Mouse (Mus musculus) midbrain, embryonic 12.5 days (tissue): ENCODE data around the gene Ccdc188. TPM values are rescaled to one million over a fixed set of nuclear protein-coding genes. Genes with fewer than 3 reads are reported as not detected.
"Not testable (repeated sequence)": the region's sequence is repeated elsewhere in the genome, so short reads cannot be mapped to it uniquely, and the experiment has no call there.

Experiments used
- ATAC-seq: fragments of 200-750 bp; cut with Nextera tagmentation; 2 replicates; pipeline ENCODE4 v1.8.0; 2017; ENCODE audit warnings: low read depth, moderate TSS enrichment, moderate library complexity; ENCODE audit not compliant: low FRiP score
- H3K27ac ChIP-seq: fragments of 300-500 bp; sonication (generic); replicated peaks from 2 replicates; pipeline ENCODE4 v1.5.1; 2016; ENCODE audit warnings: mild to moderate bottlenecking
- H3K27me3 ChIP-seq: fragments of 300-500 bp; sonication (generic); 2 replicates; pipeline ENCODE4 v1.6.1; 2016; ENCODE audit warnings: mild to moderate bottlenecking
- H3K36me3 ChIP-seq: fragments of 300-500 bp; sonication (generic); 2 replicates; pipeline ENCODE4 v1.6.1; 2016
- H3K4me1 ChIP-seq: fragments of 300-500 bp; sonication (generic); 2 replicates; pipeline ENCODE4 v1.6.1; 2016
- H3K4me2 ChIP-seq: fragments of 300-500 bp; sonication (generic); replicated peaks from 2 replicates; pipeline ENCODE4 v1.6.1; 2016; ENCODE audit warnings: mild to moderate bottlenecking, moderate library complexity
- H3K4me3 ChIP-seq: fragments of 300-500 bp; sonication (generic); 2 replicates; pipeline ENCODE4 v1.5.1; 2016; ENCODE audit warnings: mild to moderate bottlenecking
- H3K9ac ChIP-seq: fragments of 300-500 bp; sonication (generic); replicated peaks from 2 replicates; pipeline ENCODE4 v1.6.1; 2016; ENCODE audit warnings: mild to moderate bottlenecking, moderate library complexity
- H3K9me3 ChIP-seq: fragments of 300-500 bp; sonication (generic); 2 replicates; pipeline ENCODE4 v1.6.1; 2016; ENCODE audit warnings: mild to moderate bottlenecking
- WGBS: fragments of 180-500 bp; shearing (Covaris S2); methylation state at CpG from one replicate; pipeline ENCODE4 v1.1.7; 2016; 5-methylcytosine and 5-hydroxymethylcytosine counted together
- polyA plus RNA-seq: library from polyadenylated mRNA; unstranded; fragments of >200 nt; fragmentation: Nextera tagmentation; extraction: Ambion mirVana; gene quantifications from 2 replicates; pipeline ENCODE4 v1.2.1, GENCODE M21; 2016

Gene Ccdc188
- polyA plus RNA-seq, 1 experiment from 2014 or later: not detected

- H3K27ac ChIP-seq: no peak overlapping the region
- no peak overlapping the region for H3K9ac ChIP-seq
- no peak overlapping the region for H3K4me2 ChIP-seq
- H3K9me3 ChIP-seq: no peaks in the 10 kb centered on the region
- H3K4me3 ChIP-seq: no peak overlapping the region
- no peaks in the 10 kb centered on the region for H3K4me1 ChIP-seq
- no peaks in the 10 kb centered on the region for H3K36me3 ChIP-seq
- ATAC-seq: no peak
- 0 out of 2 replicates have a peak, but pooled peaks cover 4% of the 10 kb centered on the region for H3K27me3 ChIP-seq
- WGBS: 90% methylated on average over 8 of the region's 8 CpGs
These were observed 31.8 kb upstream of the Ccdc188 start for GRCm38 (mm10) chr16:18185715-18186449.

DNA sequence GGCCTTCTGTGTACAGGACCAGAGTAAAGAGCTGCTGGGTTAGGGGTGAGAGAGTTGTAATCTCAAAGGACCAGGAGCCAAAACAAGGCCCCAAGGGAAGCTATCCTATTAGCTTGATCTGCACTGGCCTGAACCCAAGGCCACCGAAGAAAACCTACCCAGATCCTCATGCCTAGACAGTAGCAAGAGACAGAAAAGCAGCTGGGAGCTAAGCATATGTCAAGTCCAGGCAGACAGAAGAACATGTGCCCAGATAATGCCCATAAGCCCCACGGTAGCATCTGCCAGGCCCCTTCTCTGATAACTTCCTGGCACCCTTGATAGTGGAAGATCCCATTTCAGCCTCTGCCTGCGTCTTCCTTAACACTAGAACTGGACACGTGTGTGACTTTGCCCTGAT lies 30.9 kb upstream of the Ccdc188 start:
- 86% methylated on average over 4 of the region's 4 CpGs for WGBS
- H3K36me3 ChIP-seq: no peaks in the 10 kb centered on the region
- no peaks in the 10 kb centered on the region for H3K9me3 ChIP-seq

DNA sequence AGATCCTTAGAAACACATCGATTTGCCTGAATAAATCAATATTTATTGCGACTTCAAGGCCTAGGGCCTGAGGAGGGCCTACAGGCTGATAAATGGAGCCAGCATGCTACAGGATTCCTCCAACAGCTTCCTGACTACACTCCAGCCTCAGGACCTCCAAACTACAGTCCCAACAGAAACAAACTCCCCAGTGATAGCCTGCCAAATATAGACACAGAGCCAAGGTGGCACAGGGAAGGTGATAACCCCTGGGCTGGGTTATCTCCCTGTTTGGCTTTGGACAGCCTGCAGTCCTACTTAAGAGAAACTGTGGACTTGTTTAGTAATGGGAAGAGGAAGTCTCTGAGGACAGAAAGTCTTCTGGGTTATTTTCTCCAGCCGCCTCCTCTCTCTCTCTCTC lies 30.5 kb upstream of the Ccdc188 start:
- no peak for ATAC-seq
- H3K36me3 ChIP-seq: no peaks in the 10 kb centered on the region
- no peak overlapping the region for H3K9ac ChIP-seq
- H3K4me1 ChIP-seq: no peaks in the 10 kb centered on the region
- WGBS: 91% methylated on average over 3 of the region's 3 CpGs
- H3K27me3 ChIP-seq: no peaks in the 10 kb centered on the region
- H3K27ac ChIP-seq: no peak overlapping the region
- H3K4me2 ChIP-seq: no peak overlapping the region
- no peak overlapping the region for H3K4me3 ChIP-seq
- H3K9me3 ChIP-seq: no peaks in the 10 kb centered on the region

More for the DNA sequence above, 30.9 kb upstream of the Ccdc188 start:
- no peak overlapping the region for H3K4me3 ChIP-seq
- no peak overlapping the region for H3K27ac ChIP-seq
- no peak overlapping the region for H3K9ac ChIP-seq
- H3K4me1 ChIP-seq: no peaks in the 10 kb centered on the region
- H3K4me2 ChIP-seq: no peak overlapping the region
- H3K27me3 ChIP-seq: no peaks in the 10 kb centered on the region
- no peak for ATAC-seq

DNA sequence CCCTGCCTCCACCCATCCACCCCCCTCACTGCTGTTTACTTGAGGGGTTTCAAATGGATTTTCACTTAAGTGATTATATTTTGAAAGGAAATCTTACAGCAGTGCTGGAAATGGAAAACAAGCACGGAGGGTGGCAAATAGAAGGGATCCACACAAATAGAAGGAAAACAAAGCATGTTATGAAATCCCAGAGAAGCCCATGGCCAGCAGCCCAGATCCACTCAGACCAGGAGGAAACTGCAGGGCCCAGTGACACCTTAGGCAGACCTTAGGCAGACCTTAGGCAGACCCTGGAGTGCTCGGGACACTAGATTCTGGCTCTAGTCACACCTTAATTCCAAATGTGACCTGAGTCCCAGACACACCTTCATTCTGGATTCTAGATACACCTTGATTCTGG lies 26.7 kb upstream of the Ccdc188 start:
- no peaks in the 10 kb centered on the region for H3K36me3 ChIP-seq
- no peak overlapping the region for H3K4me3 ChIP-seq
- H3K4me1 ChIP-seq: peaks cover 14% of the 10 kb centered on the region
- no peaks in the 10 kb centered on the region; the same call in 1 of the 2 replicates for H3K27me3 ChIP-seq
- no peak overlapping the region for H3K27ac ChIP-seq
- H3K4me2 ChIP-seq: no peak overlapping the region
- no peak overlapping the region for H3K9ac ChIP-seq
- H3K9me3 ChIP-seq: no peaks in the 10 kb centered on the region
- ATAC-seq: no peak
- 84% methylated on average over 2 of the region's 2 CpGs for WGBS

GRCm38 (mm10) chr16:18194208-18194985 lies 23.3 kb upstream of the Ccdc188 start:
- Histone ChIP-seq H3K27ac (peak overlapping the region; percentile 35; the same call in 1 of the 2 replicates), H3K9ac (no peak overlapping the region; the same call in 1 of the 2 replicates), H3K4me1 (peaks cover 28% of the 10 kb centered on the region), H3K4me3 (no peak overlapping the region), H3K36me3 (no peaks in the 10 kb centered on the region), H3K4me2 (no peak overlapping the region), H3K27me3 (peaks cover 7% of the 10 kb centered on the region; the same call in 1 of the 2 replicates), H3K9me3 (no peaks in the 10 kb centered on the region)
- no peak for ATAC-seq
- WGBS: 72% methylated on average over 15 of the region's 15 CpGs

DNA sequence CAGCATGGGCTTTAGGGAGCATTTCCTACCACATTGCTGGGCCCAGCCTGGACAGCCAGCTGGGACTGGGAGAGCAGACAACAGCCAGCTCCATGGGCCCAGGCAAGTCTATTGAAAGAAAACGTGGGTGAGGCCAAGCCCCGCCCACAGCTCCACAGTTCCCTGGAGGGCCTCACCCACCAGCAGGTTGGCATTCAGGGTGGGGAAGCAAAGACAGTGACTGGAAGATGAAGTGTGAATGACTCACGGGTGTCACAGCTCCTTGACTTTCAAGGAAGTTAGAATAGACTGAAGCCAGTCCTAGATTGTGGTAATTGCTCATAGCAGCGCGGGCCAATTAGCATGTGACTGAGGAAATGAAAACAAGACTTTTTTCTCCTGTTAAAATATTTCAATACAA lies 22.6 kb upstream of the Ccdc188 start:
- H3K4me2 ChIP-seq: no peak overlapping the region
- no peak overlapping the region for H3K9ac ChIP-seq
- H3K27me3 ChIP-seq: peaks cover 7% of the 10 kb centered on the region; the same call in 1 of the 2 replicates
- no peaks in the 10 kb centered on the region for H3K36me3 ChIP-seq
- no peaks in the 10 kb centered on the region for H3K9me3 ChIP-seq
- ATAC-seq: no peak
- no peak overlapping the region for H3K4me3 ChIP-seq
- no peak overlapping the region for H3K27ac ChIP-seq
- H3K4me1 ChIP-seq: peaks cover 34% of the 10 kb centered on the region
- WGBS: 60% methylated on average over 5 of the region's 5 CpGs

- not testable (repeated sequence) for H3K36me3 ChIP-seq, ATAC-seq, H3K9ac ChIP-seq, H3K4me2 ChIP-seq, H3K27ac ChIP-seq, H3K27me3 ChIP-seq, H3K9me3 ChIP-seq, H3K4me3 ChIP-seq
- 57% methylated on average over 3 of the region's 3 CpGs for WGBS
- H3K4me1 ChIP-seq: peaks cover 34% of the 10 kb centered on the region
These were observed 22.1 kb upstream of the Ccdc188 start for GRCm38 (mm10) chr16:18195561-18195960.

DNA sequence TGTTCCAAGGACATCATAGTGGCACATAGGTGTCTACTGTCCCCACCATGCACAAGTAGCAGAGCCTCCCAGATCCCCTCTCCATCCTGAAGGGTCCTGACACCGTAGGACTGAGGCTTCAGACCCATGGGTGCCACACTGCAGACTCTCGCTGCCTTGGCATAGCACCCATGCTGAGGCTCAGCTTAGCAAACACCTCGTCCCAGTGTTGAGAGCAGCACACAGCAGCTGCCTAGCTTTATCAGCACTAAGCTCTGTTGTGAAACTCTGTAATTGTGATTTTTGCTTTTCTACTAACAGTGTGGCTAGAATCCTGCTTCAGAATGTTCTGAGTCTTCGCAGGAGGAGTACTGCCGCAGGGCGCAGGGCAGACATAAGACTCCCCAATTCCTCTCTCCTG lies 19.8 kb upstream of the Ccdc188 start:
- Histone ChIP-seq H3K4me3 (no peak overlapping the region), H3K27ac (peak overlapping the region; percentile 60), H3K4me1 (peaks cover 34% of the 10 kb centered on the region), H3K4me2 (no peak overlapping the region), H3K9ac (no peak overlapping the region), H3K36me3 (no peaks in the 10 kb centered on the region), H3K27me3 (peaks cover 15% of the 10 kb centered on the region; the same call in 1 of the 2 replicates), H3K9me3 (no peaks in the 10 kb centered on the region)
- 88% methylated on average over 6 of the region's 6 CpGs for WGBS
- no peak for ATAC-seq

DNA sequence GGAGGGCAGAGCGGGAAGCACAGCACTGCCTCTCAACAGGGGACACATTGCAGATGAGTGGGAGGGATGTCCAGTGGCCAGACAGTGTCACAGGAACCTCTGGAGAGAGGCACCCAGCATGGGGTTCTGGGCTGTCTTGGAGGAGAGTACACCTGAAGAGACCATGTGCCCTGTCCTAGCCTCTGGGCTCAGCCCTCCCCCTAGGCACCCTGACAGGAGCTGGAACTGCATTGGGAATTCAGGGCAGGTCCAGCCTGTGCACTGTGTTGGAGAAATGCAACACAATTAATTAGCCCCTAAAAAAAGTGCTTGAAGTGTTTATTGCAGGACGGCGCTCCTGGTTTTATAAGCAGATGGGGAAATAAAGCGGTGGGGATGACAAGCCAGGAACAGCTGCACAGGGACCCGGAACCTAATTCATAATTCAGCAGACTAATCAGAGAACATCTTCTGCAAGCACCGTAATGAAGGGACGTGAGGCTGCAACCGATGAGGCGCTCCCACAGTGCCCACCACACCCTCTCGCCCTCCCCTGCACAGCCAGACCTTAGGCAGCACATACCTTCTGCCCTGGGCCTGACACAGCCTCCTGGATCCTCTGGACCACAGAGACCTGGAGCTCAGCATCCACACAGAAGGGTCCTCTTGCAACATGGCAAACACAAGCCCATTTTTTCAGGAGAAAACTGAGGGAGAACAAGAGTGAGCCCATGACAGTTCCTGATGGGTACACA lies 19.1 kb upstream of the Ccdc188 start:
- Histone ChIP-seq H3K4me3 (no peak overlapping the region), H3K27ac (peak overlapping the region; percentile 60), H3K4me1 (peaks cover 37% of the 10 kb centered on the region), H3K9me3 (no peaks in the 10 kb centered on the region), H3K4me2 (no peak overlapping the region), H3K36me3 (no peaks in the 10 kb centered on the region), H3K9ac (no peak overlapping the region), H3K27me3 (peaks cover 15% of the 10 kb centered on the region; the same call in 1 of the 2 replicates)
- WGBS: 72% methylated on average over 10 of the region's 10 CpGs
- peak; percentile 70 for ATAC-seq

DNA sequence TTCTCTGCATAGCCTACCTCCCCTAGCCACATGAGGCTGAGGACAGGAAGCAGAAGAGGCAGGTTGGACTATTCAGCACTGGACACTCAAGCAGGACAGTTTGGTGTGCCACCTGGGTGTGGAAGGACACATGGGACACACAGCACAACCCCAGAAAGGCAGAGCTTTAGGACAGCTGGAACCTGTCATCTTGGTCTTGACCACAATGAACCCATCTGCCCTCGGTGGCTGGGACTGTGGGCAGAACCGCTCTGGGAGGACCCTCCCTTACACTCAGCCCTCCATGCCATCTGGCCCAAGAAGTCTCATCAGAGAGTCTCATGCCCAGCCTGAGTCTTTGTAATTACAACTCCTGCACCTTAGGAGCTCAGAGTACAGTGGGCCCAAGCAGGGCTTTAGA lies 17.6 kb upstream of the Ccdc188 start:
- no peak for ATAC-seq
- no peak overlapping the region for H3K4me3 ChIP-seq
- 100% methylated on average over 2 of the region's 2 CpGs for WGBS
- H3K9ac ChIP-seq: no peak overlapping the region
- H3K4me2 ChIP-seq: no peak overlapping the region
- 0 out of 2 replicates have a peak overlapping the region, but pooled peaks have one; percentile 60 for H3K27ac ChIP-seq
- H3K27me3 ChIP-seq: peaks cover 15% of the 10 kb centered on the region; the same call in 1 of the 2 replicates
- peaks cover 30% of the 10 kb centered on the region for H3K4me1 ChIP-seq
- H3K9me3 ChIP-seq: no peaks in the 10 kb centered on the region
- H3K36me3 ChIP-seq: no peaks in the 10 kb centered on the region

- no peak overlapping the region for H3K27ac ChIP-seq
- H3K4me1 ChIP-seq: peaks cover 28% of the 10 kb centered on the region
- no peaks in the 10 kb centered on the region for H3K9me3 ChIP-seq
- H3K27me3 ChIP-seq: peaks cover 20% of the 10 kb centered on the region; the same call in 1 of the 2 replicates
- no peak overlapping the region for H3K4me2 ChIP-seq
- WGBS: 39% methylated on average over 1 of the region's 1 CpGs
- no peaks in the 10 kb centered on the region for H3K36me3 ChIP-seq
- no peak overlapping the region for H3K4me3 ChIP-seq
- no peak overlapping the region for H3K9ac ChIP-seq
- ATAC-seq: no peak
These were observed 16.1 kb upstream of the Ccdc188 start for GRCm38 (mm10) chr16:18201620-18202019.
